Comparison of ENCODE assay signal across 29 mouse cellular contexts in the genomic region with DNA sequence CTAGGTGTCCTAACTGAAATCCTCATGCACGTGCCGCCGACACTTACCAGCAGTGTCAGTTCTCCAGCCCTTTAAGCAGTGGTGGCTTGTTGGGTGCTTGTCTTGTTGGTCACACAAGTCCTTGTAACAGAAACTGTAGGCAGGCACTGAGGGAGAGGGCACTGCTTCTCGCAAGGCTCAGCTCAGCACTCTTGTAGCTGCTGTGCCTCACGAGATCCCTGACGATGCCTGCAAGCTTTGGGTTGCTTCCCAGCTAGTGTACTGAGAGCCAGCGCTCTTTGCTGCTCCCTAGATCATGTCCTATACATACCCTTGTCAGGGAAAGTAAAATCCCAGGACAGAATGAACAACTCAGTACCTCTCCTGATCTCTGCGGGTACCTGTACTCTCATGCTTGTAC.
DNase-seq lines count a peak whose midpoint lies in the region; ATAC-seq and TF ChIP-seq lines count a peak whose summit lies in the region.
"Had no signal": no experiment of that assay in that cellular context is flagged by ENCODE, and none has a peak within 500 bp of the region (broad histone marks: within the 10 kb centered on the region; RNA-seq: fewer than 3 reads in every experiment).

No protein-coding gene starts in this region.

- WGBS in heart, embryonic 10.5 days: 66% methylated on average over 8 of the region's 8 CpGs
- WGBS in heart, postnatal 0 days: 53% methylated on average over 8 of the region's 8 CpGs

- H3K36me3 ChIP-seq in heart, embryonic 10.5 days: no peaks in the 10 kb centered on the region
- H3K36me3 ChIP-seq in heart, postnatal 0 days (replicated peaks; ENCODE audit: control insufficient read depth, insufficient read depth, low read length): no peaks in the 10 kb centered on the region
- H3K36me3 ChIP-seq: hindbrain, embryonic 10.5 days; hindbrain, embryonic 15.5 days; kidney, embryonic 15.5 days; limb, embryonic 10.5 days; limb, embryonic 15.5 days; liver, embryonic 13.5 days had no signal

- H3K9ac ChIP-seq in heart, postnatal 0 days (replicated peaks; ENCODE audit: low read depth, low read length): no peak overlapping the region
- H3K9ac ChIP-seq: forebrain, embryonic 13.5 days; hindbrain, embryonic 15.5 days; kidney, embryonic 15.5 days; limb, embryonic 15.5 days; liver, embryonic 13.5 days had no signal

- H3K9me3 ChIP-seq in heart, embryonic 10.5 days: no peaks in the 10 kb centered on the region
- H3K9me3 ChIP-seq in heart, postnatal 0 days (replicated peaks; ENCODE audit: control insufficient read depth, low read length): no peaks in the 10 kb centered on the region
- H3K9me3 ChIP-seq: forebrain, embryonic 13.5 days; hindbrain, embryonic 10.5 days; hindbrain, embryonic 15.5 days; kidney, embryonic 15.5 days; limb, embryonic 10.5 days; limb, embryonic 15.5 days; liver, embryonic 13.5 days had no signal

- H3K4me2 ChIP-seq in heart, postnatal 0 days (ENCODE audit: low read depth, low read length): no peak overlapping the region
- H3K4me2 ChIP-seq: forebrain, embryonic 13.5 days; hindbrain, embryonic 15.5 days; kidney, embryonic 15.5 days; limb, embryonic 15.5 days; liver, embryonic 13.5 days had no signal

- H3K27ac ChIP-seq in heart, embryonic 10.5 days: no peak overlapping the region
- H3K27ac ChIP-seq in layer of hippocampus, adult 2 months: peak overlapping the region; percentile 77; the same call in 1 of the 2 replicates
- H3K27ac ChIP-seq in heart, postnatal 0 days (ENCODE audit: low read depth): peak overlapping the region; percentile 40
- H3K27ac ChIP-seq: forebrain, embryonic 13.5 days; hindbrain, embryonic 10.5 days; hindbrain, embryonic 15.5 days; kidney, embryonic 15.5 days; limb, embryonic 10.5 days; limb, embryonic 15.5 days; liver, embryonic 13.5 days had no signal

- no peak for TF ChIP-seq EP300 in heart, postnatal 0 days (IDR thresholded peaks at IDR 0.05; ENCODE audit: low read depth)

- no peak overlapping the region for H3K4me3 ChIP-seq in heart, embryonic 10.5 days
- H3K4me3 ChIP-seq in layer of hippocampus, adult 2 months: no peak overlapping the region
- H3K4me3 ChIP-seq in heart, postnatal 0 days (ENCODE audit: low read depth, low read length): no peak overlapping the region
- H3K4me3 ChIP-seq: forebrain, embryonic 13.5 days; hindbrain, embryonic 10.5 days; hindbrain, embryonic 15.5 days; kidney, embryonic 15.5 days; limb, embryonic 10.5 days; limb, embryonic 15.5 days; liver, embryonic 13.5 days had no signal

- TF ChIP-seq CTCF in layer of hippocampus, adult 2 months (conservative IDR thresholded peaks at IDR 0.05): no peak
- no peak for TF ChIP-seq CTCF in heart, postnatal 0 days (IDR thresholded peaks at IDR 0.05; ENCODE audit: low read depth)

- peak; percentile 51 for ATAC-seq in heart, postnatal 0 days (ENCODE audit: insufficient read depth, low read depth)
- ATAC-seq: forebrain, embryonic 13.5 days; inflammation-experienced regulatory T-cells, adult 6 months; lung, postnatal 0 days; Patski had no signal

- no peaks in the 10 kb centered on the region for H3K27me3 ChIP-seq in heart, embryonic 10.5 days (ENCODE audit: insufficient read depth, poor library complexity, severe bottlenecking)
- no peaks in the 10 kb centered on the region for H3K27me3 ChIP-seq in heart, postnatal 0 days (ENCODE audit: control insufficient read depth, insufficient read depth, low read length)
- H3K27me3 ChIP-seq: forebrain, embryonic 13.5 days; hindbrain, embryonic 15.5 days; kidney, embryonic 15.5 days; limb, embryonic 15.5 days; liver, embryonic 13.5 days; Patski had no signal

- peak; percentile 92 for DNase-seq in heart, adult 11 months
- no peak for DNase-seq in heart, embryonic 10.5 days (ENCODE audit: low spot score)
- no peak for DNase-seq in layer of hippocampus, adult 2 months (ENCODE audit: low spot score in 2 of 2)
- no peak for DNase-seq in layer of hippocampus, adult 9-11 months
- peak; percentile 56 for DNase-seq in brain, adult 2 months (ENCODE audit: low read depth, low spot score)
- no peak for DNase-seq in heart, postnatal 0 days (ENCODE audit: low spot score)
- no peak for DNase-seq in neural tube, embryonic 10.5 days (ENCODE audit: extremely low spot score, low spot score)
- DNase-seq: adrenal gland, postnatal 25 days; cerebellum, adult 18-20 months; cerebellum, postnatal 14 days; gastrocnemius, postnatal 25 days; kidney, adult 18-20 months; kidney, postnatal 25 days; liver, embryonic 13.5 days; lung, adult 18-20 months; lung, postnatal 4 days; midbrain, embryonic 14.5 days; right cerebral cortex, adult 18-20 months; thymus, adult 2 months; thymus, postnatal 36 days had no signal

- H3K4me1 ChIP-seq in heart, embryonic 10.5 days: peaks cover 39% of the 10 kb centered on the region
- peaks cover 28% of the 10 kb centered on the region for H3K4me1 ChIP-seq in heart, postnatal 0 days (ENCODE audit: control insufficient read depth, insufficient read depth)
- H3K4me1 ChIP-seq: limb, embryonic 15.5 days had no signal

Comparison
In these comparisons a context has a peak if more than half of its experiments do, and no peak if none do; other contexts are left out.
1. DNase-seq: peak in heart, adult 11 months (single experiment) and brain, adult 2 months (single experiment); none in heart, embryonic 10.5 days (single experiment), layer of hippocampus, adult 2 months (0 of 2), layer of hippocampus, adult 9-11 months (single experiment), heart, postnatal 0 days (single experiment) and neural tube, embryonic 10.5 days (single experiment).